Mouse (Mus musculus) adrenal gland, postnatal 10 days (tissue): ENCODE measurements around the gene Tpi1. TPM values are rescaled to one million over a fixed set of nuclear protein-coding genes. Genes with fewer than 3 reads are reported as not detected.

Experiments used
- DNase-seq: peaks from one replicate; pipeline ENCODE4 v3.0.0; 2021; ENCODE audit warnings: mixed read lengths
- total RNA-seq, 2 experiments: library from RNA; stranded (reverse); gene quantifications; 2 replicates each; pipeline ENCODE4 v1.2.3; 2021

The Tpi1 gene
- total RNA-seq, 2 experiments from 2014 or later, result 504 to 601 TPM

DNA sequence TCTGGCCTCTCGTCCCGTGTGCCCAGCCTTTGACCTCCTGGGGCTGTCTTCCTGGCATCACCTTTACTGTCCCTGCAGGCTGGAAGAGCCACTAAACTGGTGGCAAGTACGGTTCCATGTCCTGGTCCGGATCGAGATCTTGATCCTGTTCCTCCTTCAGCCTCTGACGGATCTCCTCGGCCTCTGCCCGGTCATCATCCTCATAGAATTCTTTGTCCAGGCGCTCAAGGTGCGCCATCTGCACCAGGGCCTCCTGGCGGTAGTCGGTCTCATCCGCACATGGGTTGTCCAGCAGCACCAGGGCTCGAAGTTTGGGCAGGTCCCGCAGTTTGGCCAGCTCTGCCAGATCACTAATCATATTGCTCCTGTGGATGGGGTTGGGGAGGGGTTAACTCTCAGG is 43.6 kb downstream of the Tpi1 start:
- DNase-seq, result no peak

DNA sequence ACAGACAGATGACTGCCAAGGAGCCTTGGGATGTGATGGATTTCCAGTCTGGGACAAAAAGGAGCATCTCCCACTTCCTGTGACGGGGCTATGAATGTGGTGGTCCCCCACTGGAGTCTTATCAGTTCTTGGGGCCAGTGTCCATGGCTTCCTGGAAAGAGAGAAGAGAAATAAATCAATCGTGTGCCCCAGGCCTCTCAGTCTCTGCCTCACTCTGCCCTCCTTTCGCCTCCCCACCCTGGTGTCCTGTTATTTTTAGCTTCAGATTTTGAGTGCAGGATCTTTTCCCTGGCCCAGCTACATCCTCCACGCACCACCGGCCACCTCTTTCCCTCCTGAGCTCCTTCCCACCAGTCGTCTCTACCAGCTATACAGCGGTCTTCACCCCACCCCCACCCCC is 44.1 kb downstream of the Tpi1 start:
- DNase-seq, result no peak

DNA sequence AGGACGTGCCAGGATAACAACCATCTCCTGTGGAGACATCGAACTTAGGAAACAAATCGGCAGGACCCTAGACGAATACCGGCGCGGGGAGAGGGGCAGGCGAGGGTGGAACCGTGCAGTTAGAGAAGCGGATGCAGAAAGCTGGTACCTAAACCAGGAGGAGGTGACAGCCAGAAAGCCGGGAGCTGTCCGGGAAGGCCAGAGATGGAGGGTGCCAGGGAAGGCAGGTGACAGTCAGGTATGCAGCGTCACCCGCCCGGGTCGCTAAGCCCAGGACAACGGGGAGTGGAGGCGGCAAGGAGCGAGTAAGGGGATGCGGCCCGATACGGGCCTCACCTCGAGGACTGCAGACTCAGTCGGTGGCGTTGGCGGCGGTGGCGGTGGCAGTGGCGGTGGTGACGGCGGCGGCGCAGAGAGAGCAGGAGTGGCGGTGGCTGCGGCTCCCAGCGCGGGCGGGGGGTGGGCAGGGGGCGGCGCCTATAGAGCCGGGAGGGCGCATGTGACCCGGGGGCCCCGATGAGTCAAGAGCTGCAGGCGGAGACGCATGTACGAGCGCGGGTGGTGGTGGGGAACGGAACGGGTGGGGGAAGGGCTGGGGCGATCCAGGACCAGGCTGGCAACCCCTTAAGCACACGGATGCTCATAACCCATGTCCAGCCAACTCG is 44.9 kb downstream of the Tpi1 start, which contains the start of gene Eno2:
Gene Eno2 (minus strand): TSS at position 573 of the 665 bp plus-strand sequence.
- peak; percentile 72 for DNase-seq

DNA sequence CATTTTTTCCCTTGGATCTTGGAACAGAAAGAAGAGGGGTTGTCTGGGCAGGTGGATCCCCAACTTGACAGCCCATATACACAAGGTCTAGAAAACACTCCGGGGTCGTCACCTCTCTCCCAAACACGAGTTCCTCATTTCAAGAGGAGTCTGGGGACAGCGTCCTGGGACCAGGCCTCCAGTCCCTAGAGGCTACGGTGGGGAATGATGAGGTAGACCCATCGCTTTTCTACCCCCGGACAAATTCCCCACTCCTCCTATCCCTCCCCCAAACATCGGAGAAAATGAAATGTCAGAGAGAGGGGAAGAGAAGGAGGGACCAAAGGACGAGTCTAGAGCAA is 45.4 kb downstream of the Tpi1 start:
- DNase-seq, result no peak

DNA sequence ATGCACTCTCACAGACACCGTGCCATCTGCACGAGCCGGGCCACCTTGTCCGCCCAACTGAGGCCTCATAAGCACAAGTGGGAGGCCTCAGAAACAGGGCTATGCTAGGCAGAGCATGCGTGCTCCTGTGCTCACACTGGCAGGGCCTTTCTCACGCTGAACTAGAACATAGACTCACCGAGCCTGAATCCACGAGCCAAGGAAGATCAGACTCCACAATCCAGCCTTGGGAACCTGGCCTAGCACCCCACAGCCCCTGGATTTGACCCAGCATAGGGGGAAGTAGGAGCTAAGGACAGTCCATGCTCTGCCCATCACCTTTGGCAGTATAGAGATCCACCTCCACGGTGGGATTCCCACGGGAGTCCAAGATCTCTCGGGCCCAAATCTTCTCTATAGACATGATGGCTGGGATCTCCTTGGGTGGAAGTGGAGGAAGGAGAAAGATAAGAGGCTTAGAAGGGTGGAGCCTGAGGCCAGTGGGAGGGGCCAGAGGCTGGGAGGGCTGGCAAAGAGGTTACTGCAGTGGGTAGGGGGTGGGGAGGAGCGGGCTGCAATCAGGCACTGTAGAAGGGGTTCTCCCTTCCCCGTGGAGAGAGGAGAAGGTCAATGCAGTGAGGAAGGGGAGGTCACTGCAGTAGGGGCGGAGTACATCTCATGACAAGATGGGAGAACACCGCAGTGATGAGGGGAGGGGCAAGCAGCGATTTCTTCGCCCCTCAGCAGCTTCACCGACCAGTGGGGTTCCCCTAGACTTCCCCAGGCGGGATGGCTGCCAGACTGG is 46.0 kb downstream of the Tpi1 start:
- DNase-seq, result no peak

DNA sequence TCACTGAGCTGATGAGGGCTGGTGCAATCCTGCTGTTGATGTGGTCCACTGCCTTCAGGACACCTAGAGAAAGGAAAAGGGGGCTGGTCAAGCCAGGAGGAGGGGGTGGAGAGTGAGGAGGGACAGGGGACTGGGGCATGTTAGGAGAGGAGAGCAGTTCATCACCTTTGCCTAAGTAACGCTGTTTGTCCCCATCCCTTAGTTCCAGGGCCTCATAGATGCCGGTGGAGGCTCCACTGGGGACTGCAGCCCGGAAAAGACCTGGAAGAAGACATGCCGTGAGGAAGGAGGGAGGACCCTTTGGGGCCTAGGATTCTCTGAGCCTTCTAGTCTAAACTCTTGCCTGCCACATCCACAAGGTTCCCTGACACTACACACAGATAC is 46.6 kb downstream of the Tpi1 start:
- DNase-seq, result no peak

DNA sequence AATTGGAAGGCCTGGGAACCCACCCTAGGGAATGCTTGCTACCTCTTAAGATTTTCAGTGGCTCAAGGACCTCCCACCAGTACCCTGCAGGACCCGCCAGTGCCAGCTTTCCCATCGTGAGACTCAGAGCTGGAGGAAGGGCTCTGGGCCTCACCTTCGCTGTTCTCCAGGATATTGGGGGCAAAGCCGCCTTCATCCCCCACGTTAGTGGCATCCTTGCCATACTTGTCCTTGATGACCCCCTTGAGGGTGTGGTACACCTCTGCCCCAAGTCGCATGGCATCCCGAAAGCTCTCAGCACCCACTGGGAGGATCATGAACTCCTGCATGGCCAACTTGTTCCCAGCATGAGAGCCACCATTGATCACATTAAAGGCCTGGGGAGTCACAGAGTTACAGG is 48.1 kb downstream of the Tpi1 start:
- no peak for DNase-seq

Other genes with a start within 250 kb of the Tpi1 start
- 1 to 10 TPM; 4.7 to 5.1 TPM for gene C1rb, start 244.0 kb downstream of the Tpi1 start, total RNA-seq
- gene C1s2, start 178.2 kb downstream of the Tpi1 start, total RNA-seq, result 1 to 10 TPM; 2.5 to 4.2 TPM
- gene Lpcat3, start 151.3 kb downstream of the Tpi1 start, total RNA-seq, result 10 to 100 TPM; 80.8 to 85.7 TPM
- gene Emg1, start 102.1 kb downstream of the Tpi1 start, total RNA-seq, result 10 to 100 TPM; 85.5 to 94.1 TPM
- gene Phb2, start 102.0 kb downstream of the Tpi1 start, total RNA-seq, result 100 to 1,000 TPM; 452 to 487 TPM
- gene Ptpn6, start 75.6 kb downstream of the Tpi1 start, total RNA-seq, result 10 to 100 TPM; 13.0 to 13.5 TPM
- 100 to 1,000 TPM; 321 to 324 TPM for gene Grcc10, start 72.9 kb downstream of the Tpi1 start, total RNA-seq
- 1 to 10 TPM in 1 of 2 experiments, not detected in 1; 1.1 TPM for gene Gm45234, start 58.3 kb downstream of the Tpi1 start, total RNA-seq
- gene Atn1, start 57.8 kb downstream of the Tpi1 start, total RNA-seq, result 10 to 100 TPM; 64.0 to 71.5 TPM
- gene Eno2, start 44.6 kb downstream of the Tpi1 start, total RNA-seq, result 10 to 100 TPM; 13.0 to 21.0 TPM
- under 1 TPM in 1 of 2 experiments, not detected in 1; 0.72 TPM for gene Lrrc23, start 34.6 kb downstream of the Tpi1 start, total RNA-seq
- 10 to 100 TPM; 11.7 to 15.2 TPM for gene Spsb2, start 5.6 kb downstream of the Tpi1 start, total RNA-seq
- gene Usp5, start 15.2 kb upstream of the Tpi1 start, total RNA-seq, result 100 to 1,000 TPM in 1 of 2 experiments, 10 to 100 TPM in 1; 89.2 to 111 TPM
- gene Cdca3, start 15.3 kb upstream of the Tpi1 start, total RNA-seq, result 10 to 100 TPM; 26.3 to 28.8 TPM
- gene Gnb3, start 26.0 kb upstream of the Tpi1 start, total RNA-seq, result 1 to 10 TPM; 7.5 to 9.7 TPM
- 10 to 100 TPM; 26.6 to 29.6 TPM for gene P3h3, start 43.5 kb upstream of the Tpi1 start, total RNA-seq
- gene Gpr162, start 49.7 kb upstream of the Tpi1 start, total RNA-seq, result 1 to 10 TPM; 3.5 to 5.2 TPM
- gene Cd4, start 73.9 kb upstream of the Tpi1 start, total RNA-seq, result 1 to 10 TPM; 3.8 to 4.0 TPM
- gene Lag3, start 97.4 kb upstream of the Tpi1 start, total RNA-seq, result 1 to 10 TPM; 1.4 to 1.8 TPM
- 100 to 1,000 TPM; 824 to 887 TPM for gene Ptms, start 105.8 kb upstream of the Tpi1 start, total RNA-seq
- 100 to 1,000 TPM; 271 to 288 TPM for gene Mlf2, start 117.1 kb upstream of the Tpi1 start, total RNA-seq
- gene Cops7a, start 151.2 kb upstream of the Tpi1 start, total RNA-seq, result 100 to 1,000 TPM; 122 to 129 TPM
- gene Pianp, start 182.4 kb upstream of the Tpi1 start, total RNA-seq, result 1 to 10 TPM; 3.8 to 5.6 TPM
- 10 to 100 TPM; 43.3 to 52.6 TPM for gene Zfp384, start 194.8 kb upstream of the Tpi1 start, total RNA-seq
- gene Ing4, start 225.5 kb upstream of the Tpi1 start, total RNA-seq, result 10 to 100 TPM; 72.5 to 83.1 TPM
- 1 to 10 TPM; 4.6 to 7.5 TPM for gene Acrbp, start 235.4 kb upstream of the Tpi1 start, total RNA-seq